Mouse (Mus musculus) spleen, adult 2 months (tissue): ENCODE results near the gene Ccdc54. TPM values are rescaled to one million over a fixed set of nuclear protein-coding genes. Genes with fewer than 3 reads are reported as not detected.

ENCODE experiments used
- DNase-seq, 2 experiments: peaks; one replicate each; pipeline versions ENCODE4 v3.0.0 to v3.0.0-alpha.2; 2012 to 2021; ENCODE audit warnings: low spot score in 2 of 2, low read depth in 1 of 2
- H3K27ac ChIP-seq: fragments of 200-500 bp; 2 replicates; pipeline ENCODE4 v1.5.1; 2012; ENCODE audit warnings: low read length, inconsistent platforms; ENCODE audit not compliant: insufficient read depth
- H3K27me3 ChIP-seq: fragments of 200-500 bp; 2 replicates; pipeline ENCODE4 v1.6.1; 2012; ENCODE audit warnings: mild to moderate bottlenecking, moderate library complexity, low read length, inconsistent platforms; ENCODE audit not compliant: control insufficient read depth, insufficient read depth
- H3K36me3 ChIP-seq: fragments of 200-500 bp; 2 replicates; pipeline ENCODE4 v1.6.1; 2012; ENCODE audit warnings: mild to moderate bottlenecking, low read length, inconsistent platforms; ENCODE audit not compliant: control insufficient read depth, insufficient read depth
- H3K4me1 ChIP-seq: fragments of 200-500 bp; 2 replicates; pipeline ENCODE4 v1.6.1; 2011; ENCODE audit warnings: inconsistent platforms; ENCODE audit not compliant: control insufficient read depth, insufficient read depth, insufficient read length
- H3K4me3 ChIP-seq: fragments of 200-500 bp; 2 replicates; pipeline ENCODE4 v1.5.1; 2011; ENCODE audit warnings: mild to moderate bottlenecking, inconsistent platforms; ENCODE audit not compliant: insufficient read depth, insufficient read length; ENCODE audit errors: extremely low read depth
- CTCF ChIP-seq: fragments of 200-500 bp; IDR thresholded peaks from 2 replicates; pipeline ENCODE4 v1.5.1; 2011; ENCODE audit warnings: mild to moderate bottlenecking, inconsistent platforms; ENCODE audit not compliant: insufficient read depth, insufficient read length, insufficient replicate concordance; ENCODE audit errors: extremely low read depth
- POLR2A ChIP-seq: fragments of 200-500 bp; IDR thresholded peaks from 2 replicates; pipeline ENCODE4 v1.6.1; 2011; ENCODE audit warnings: low read depth, low read length, inconsistent platforms
- WGBS: fragments of 180-500 bp; shearing (Covaris S2); methylation state at CpG from one replicate; pipeline ENCODE4 v1.1.7; 2018; 5-methylcytosine and 5-hydroxymethylcytosine counted together
- polyA plus RNA-seq: library from polyadenylated mRNA; depleted of rRNA; stranded (reverse); fragments of >200 nt; gene quantifications from 2 replicates; pipeline ENCODE4 v1.2.3, GENCODE M21; 2012

Gene Ccdc54
- polyA plus RNA-seq, 1 experiment = not detected

DNA sequence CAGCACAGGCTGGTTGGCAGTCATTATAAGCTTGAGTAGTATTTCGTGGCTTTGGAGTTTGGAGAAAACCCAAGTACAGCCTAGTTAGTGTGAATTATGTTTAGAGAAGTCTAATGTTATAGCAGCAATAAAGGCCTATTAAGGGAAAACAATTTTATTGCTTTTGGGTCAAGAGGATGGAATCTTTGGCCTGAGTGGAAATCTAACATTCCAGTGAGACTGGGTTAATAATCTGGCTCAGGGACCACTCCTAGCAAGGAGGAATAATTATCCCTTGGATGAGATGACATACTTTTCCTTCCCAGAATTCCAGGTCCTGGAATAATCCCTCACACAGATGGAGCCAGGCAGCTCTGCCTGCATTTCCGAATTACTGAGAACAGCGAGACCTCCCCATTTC is 11.0 kb upstream of the Ccdc54 start:
- TF ChIP-seq CTCF (no peak), POLR2A (no peak)
- Histone ChIP-seq H3K27me3 (no peaks in the 10 kb centered on the region), H3K27ac (no peak overlapping the region), H3K36me3 (no peaks in the 10 kb centered on the region), H3K4me3 (no peak overlapping the region), H3K4me1 (no peaks in the 10 kb centered on the region)
- no peak for DNase-seq
- WGBS = 79% methylated on average over 3 of the region's 3 CpGs

DNA sequence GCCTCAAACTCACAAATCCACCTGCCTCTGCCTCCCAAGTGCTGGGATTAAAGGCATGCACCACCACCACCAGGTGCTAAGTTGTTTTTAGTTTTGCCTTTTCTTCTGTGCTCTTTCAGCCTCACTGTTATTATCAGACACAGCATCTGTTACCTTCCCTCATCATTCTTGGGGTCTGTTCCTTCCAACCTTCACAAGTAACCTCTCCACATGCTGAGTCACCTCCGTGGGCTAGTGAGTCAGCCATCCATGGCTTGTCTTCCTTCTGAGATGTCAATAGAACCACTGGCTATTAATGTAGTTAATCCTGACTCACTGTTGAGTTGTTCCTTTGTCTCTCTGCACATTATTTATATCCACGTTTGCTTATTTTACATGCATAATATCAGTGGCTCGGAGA is 9.7 kb upstream of the Ccdc54 start:
- TF ChIP-seq CTCF (no peak), POLR2A (no peak)
- H3K4me3 ChIP-seq = no peak overlapping the region
- 38% methylated on average over 3 of the region's 3 CpGs for WGBS
- DNase-seq = no peak
- H3K27me3 ChIP-seq = no peaks in the 10 kb centered on the region
- H3K4me1 ChIP-seq = no peaks in the 10 kb centered on the region
- no peaks in the 10 kb centered on the region for H3K36me3 ChIP-seq
- H3K27ac ChIP-seq = no peak overlapping the region

- Histone ChIP-seq H3K27ac (no peak overlapping the region), H3K4me3 (no peak overlapping the region), H3K36me3 (no peaks in the 10 kb centered on the region), H3K4me1 (no peaks in the 10 kb centered on the region), H3K27me3 (no peaks in the 10 kb centered on the region)
- DNase-seq = no peak
- 19% methylated on average over 6 of the region's 6 CpGs for WGBS
- TF ChIP-seq POLR2A = no peak
- no peak for TF ChIP-seq CTCF
Observed at GRCm38 (mm10) chr16:50596679-50597078, 5.7 kb upstream of the Ccdc54 start.

- 73% methylated on average over 4 of the region's 4 CpGs for WGBS
- Histone ChIP-seq H3K36me3 (no peaks in the 10 kb centered on the region), H3K4me3 (no peak overlapping the region), H3K4me1 (no peaks in the 10 kb centered on the region), H3K27ac (no peak overlapping the region), H3K27me3 (no peaks in the 10 kb centered on the region)
- no peak for DNase-seq
- TF ChIP-seq POLR2A (no peak), CTCF (no peak)
Observed at GRCm38 (mm10) chr16:50596171-50596570, 5.2 kb upstream of the Ccdc54 start.

DNA sequence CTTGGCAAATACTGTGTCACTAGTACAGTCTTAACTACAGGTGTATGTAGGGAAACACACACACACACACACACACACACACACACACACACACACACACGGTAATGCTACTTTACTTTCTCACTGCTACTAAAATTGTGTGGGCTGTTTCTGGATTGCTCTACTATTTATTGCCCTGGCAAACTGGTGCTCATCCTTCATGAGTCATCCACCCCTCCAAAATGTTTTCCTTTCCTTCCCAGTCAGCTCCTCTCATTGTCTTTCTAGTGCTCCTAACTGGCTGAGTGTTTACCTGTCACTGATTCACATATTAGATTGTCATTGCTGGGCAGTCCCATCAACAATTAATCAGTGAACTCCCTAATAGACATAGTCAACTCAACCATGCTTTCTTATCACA is 3.9 kb upstream of the Ccdc54 start:
- Histone ChIP-seq H3K27me3 (no peaks in the 10 kb centered on the region), H3K36me3 (no peaks in the 10 kb centered on the region), H3K4me1 (no peaks in the 10 kb centered on the region), H3K27ac (no peak overlapping the region), H3K4me3 (no peak overlapping the region)
- TF ChIP-seq CTCF = no peak
- no peak for TF ChIP-seq POLR2A
- no peak for DNase-seq
- WGBS = 90% methylated on average over 1 of the region's 1 CpGs

DNA sequence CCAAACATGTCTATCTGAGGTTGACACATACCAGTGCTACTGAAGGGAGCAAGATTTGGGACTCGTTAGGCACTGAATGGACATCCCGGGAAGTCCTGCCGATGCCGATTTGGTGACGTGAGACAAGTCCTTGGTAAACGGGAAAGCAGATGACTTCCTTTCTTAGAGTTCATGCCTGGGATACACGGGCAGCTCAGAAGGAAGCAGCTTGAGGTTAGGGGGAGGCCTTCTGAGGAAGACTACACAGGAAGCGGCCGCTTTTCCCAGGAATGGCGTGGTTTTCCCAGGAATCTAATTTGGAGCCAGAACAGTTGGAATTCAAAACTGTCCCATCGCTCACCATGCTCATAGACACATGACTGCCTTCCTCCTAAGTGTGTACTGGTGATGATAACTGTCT is 2.4 kb upstream of the Ccdc54 start:
- H3K27ac ChIP-seq = no peak overlapping the region
- WGBS = 84% methylated on average over 11 of the region's 11 CpGs

DNA sequence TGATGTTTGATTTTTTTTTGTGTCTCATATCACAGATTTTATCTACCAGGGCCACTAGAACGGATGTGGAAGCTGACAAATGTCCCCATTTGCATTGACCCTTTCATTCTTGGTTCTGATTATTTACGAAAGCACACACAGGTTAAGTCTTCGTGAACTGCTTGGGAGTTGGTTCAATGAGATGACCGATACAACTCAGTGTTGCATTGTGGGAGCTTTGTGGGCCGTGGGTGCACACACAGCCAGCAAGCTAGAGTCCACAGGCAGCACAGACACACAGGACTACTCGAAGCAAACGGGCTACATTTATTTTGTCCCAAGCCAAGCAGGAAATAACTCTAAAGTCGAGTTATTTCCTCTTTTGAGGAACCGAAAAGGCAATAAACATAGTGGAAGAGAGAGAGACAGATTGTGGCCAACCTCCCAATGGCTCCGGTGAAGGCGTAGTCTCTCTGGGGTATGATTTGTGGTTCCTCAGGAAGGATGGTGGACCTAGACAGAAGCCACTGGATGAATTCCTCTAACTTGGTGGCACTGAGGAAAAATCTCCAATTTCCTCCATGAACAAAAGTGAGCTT is 1.3 kb downstream of the Ccdc54 start:
- H3K4me3 ChIP-seq = no peak overlapping the region
- no peak for TF ChIP-seq CTCF
- DNase-seq = no peak
- WGBS = 17% methylated on average over 11 of the region's 11 CpGs
- no peak overlapping the region for H3K27ac ChIP-seq
- no peaks in the 10 kb centered on the region for H3K27me3 ChIP-seq
- H3K4me1 ChIP-seq = peaks cover 3% of the 10 kb centered on the region; the same call in 1 of the 2 replicates
- H3K36me3 ChIP-seq = no peaks in the 10 kb centered on the region

More for the DNA sequence above, 2.4 kb upstream of the Ccdc54 start:
- H3K27me3 ChIP-seq = no peaks in the 10 kb centered on the region
- no peaks in the 10 kb centered on the region for H3K36me3 ChIP-seq
- H3K4me3 ChIP-seq = no peak overlapping the region
- no peak for TF ChIP-seq CTCF
- TF ChIP-seq POLR2A = no peak
- no peak for DNase-seq
- peaks cover 3% of the 10 kb centered on the region; the same call in 1 of the 2 replicates for H3K4me1 ChIP-seq
